Mouse (Mus musculus) spleen, adult 2 months (tissue): ENCODE results near the gene Zfp965. TPM values are rescaled to one million over a fixed set of nuclear protein-coding genes. Genes with fewer than 3 reads are reported as not detected.
"Not testable (repeated sequence)": the region's sequence is repeated elsewhere in the genome, so short reads cannot be mapped to it uniquely, and the experiment has no call there.

Experiments
- DNase-seq, 2 experiments: peaks; one replicate each; pipeline versions ENCODE4 v3.0.0 to v3.0.0-alpha.2; 2012 to 2021; ENCODE audit warnings: low spot score in 2 of 2, low read depth in 1 of 2
- H3K27ac ChIP-seq: fragments of 200-500 bp; 2 replicates; pipeline ENCODE4 v1.5.1; 2012; ENCODE audit warnings: low read length, inconsistent platforms; ENCODE audit not compliant: insufficient read depth
- H3K27me3 ChIP-seq: fragments of 200-500 bp; 2 replicates; pipeline ENCODE4 v1.6.1; 2012; ENCODE audit warnings: mild to moderate bottlenecking, moderate library complexity, low read length, inconsistent platforms; ENCODE audit not compliant: control insufficient read depth, insufficient read depth
- H3K36me3 ChIP-seq: fragments of 200-500 bp; 2 replicates; pipeline ENCODE4 v1.6.1; 2012; ENCODE audit warnings: mild to moderate bottlenecking, low read length, inconsistent platforms; ENCODE audit not compliant: control insufficient read depth, insufficient read depth
- H3K4me1 ChIP-seq: fragments of 200-500 bp; 2 replicates; pipeline ENCODE4 v1.6.1; 2011; ENCODE audit warnings: inconsistent platforms; ENCODE audit not compliant: control insufficient read depth, insufficient read depth, insufficient read length
- H3K4me3 ChIP-seq: fragments of 200-500 bp; 2 replicates; pipeline ENCODE4 v1.5.1; 2011; ENCODE audit warnings: mild to moderate bottlenecking, inconsistent platforms; ENCODE audit not compliant: insufficient read depth, insufficient read length; ENCODE audit errors: extremely low read depth
- WGBS: fragments of 180-500 bp; shearing (Covaris S2); methylation state at CpG from one replicate; pipeline ENCODE4 v1.1.7; 2018; 5-methylcytosine and 5-hydroxymethylcytosine counted together
- polyA plus RNA-seq: library from polyadenylated mRNA; depleted of rRNA; stranded (reverse); fragments of >200 nt; gene quantifications from 2 replicates; pipeline ENCODE4 v1.2.3, GENCODE M21; 2012; rRNA removed

Gene Zfp965
- 0.12 and 0.19 TPM in 2 replicates for polyA plus RNA-seq

DNA sequence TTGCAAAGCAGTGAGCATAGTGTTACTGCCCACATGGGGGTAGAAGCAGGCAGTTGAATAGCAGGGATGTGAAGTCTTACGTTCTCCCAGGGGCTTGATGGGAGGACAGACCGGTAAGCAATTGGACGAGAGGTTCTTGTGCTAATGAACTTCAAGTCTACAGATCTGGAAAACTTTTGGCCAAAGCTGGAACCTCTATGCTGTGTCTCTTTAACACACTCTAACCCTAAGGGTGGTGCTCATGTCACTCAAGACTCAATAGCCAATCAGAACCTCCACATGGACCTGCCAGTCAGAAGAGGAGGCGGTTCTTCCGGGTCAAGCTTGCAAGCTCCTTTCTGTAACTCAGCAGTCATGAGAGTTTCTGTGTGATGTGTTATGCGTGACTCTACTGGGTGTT lies at the start of gene Zfp965:
Gene Zfp965, plus strand, starts transcription at position 301 of the 400 bp plus-strand sequence.
- H3K36me3 ChIP-seq, H3K4me1 ChIP-seq, H3K27ac ChIP-seq, H3K27me3 ChIP-seq, H3K4me3 ChIP-seq, DNase-seq: not testable (repeated sequence)
- no CpG with 5 or more reads among the region's 6 CpGs for WGBS

- WGBS, result no CpG with 5 or more reads among the region's 4 CpGs
- H3K4me3 ChIP-seq, H3K4me1 ChIP-seq, H3K36me3 ChIP-seq, H3K27me3 ChIP-seq, DNase-seq, H3K27ac ChIP-seq: not testable (repeated sequence)
Observed at GRCm38 (mm10) chr2:175435707-175436106, 34.1 kb upstream of the Zfp965 start, which contains the start of gene Gm4724. Gm4724 (minus strand) TSS chr2:175435807.

Other genes with a start within 250 kb of the Zfp965 start
- not detected in 2 replicates for gene Gm14440, start 194.9 kb upstream of the Zfp965 start, polyA plus RNA-seq
- 0.69 and 0.98 TPM in 2 replicates for gene Gm4631, start 131.8 kb upstream of the Zfp965 start, polyA plus RNA-seq
- 0.32 and 0.52 TPM in 2 replicates for gene Zfp968, start 97.5 kb upstream of the Zfp965 start, polyA plus RNA-seq
- gene Gm4724, start 34.2 kb upstream of the Zfp965 start, polyA plus RNA-seq, result 2.8 TPM in 2 replicates
- gene Gm11007, start 174.0 kb downstream of the Zfp965 start, polyA plus RNA-seq, result not detected in 2 replicates
- gene Zfp969, start 233.7 kb downstream of the Zfp965 start, polyA plus RNA-seq, result not detected in 2 replicates